Mouse (Mus musculus) T-helper 1 cell (primary cell): Measurements from ENCODE around the gene Tcte1.

Experiments used
- in situ Hi-C: fragments of 300-600 bp; cut with MboI, MseI; formaldehyde crosslinking; loops from one replicate; pipeline ENCODE4 v1.15.1; 2025; ENCODE audit warnings: high pct_unique_total_duplicates

The Tcte1 gene

DNA sequence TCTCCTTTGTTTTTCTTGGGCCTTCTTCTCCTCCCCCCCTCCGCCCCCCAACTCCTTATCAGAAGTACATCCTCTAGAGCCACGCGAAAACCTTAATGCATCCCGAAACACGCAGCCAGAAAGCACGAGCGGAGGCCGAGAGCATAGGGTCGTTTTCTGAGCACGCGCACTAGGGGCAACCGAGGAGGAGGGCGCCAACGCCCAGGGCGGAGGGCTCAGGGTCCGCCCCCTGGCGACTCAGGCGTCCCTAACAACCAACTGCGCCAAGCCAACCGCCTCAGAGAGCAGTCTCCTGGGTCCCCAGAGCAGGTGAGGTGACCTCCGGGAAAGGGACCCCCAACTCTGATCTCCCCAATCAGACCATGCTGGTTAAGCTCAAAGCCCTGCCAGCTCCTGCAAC is at the start of gene Tcte1:
Tcte1 (plus strand) TSS at position 172 of the 400 bp plus-strand sequence.
- in situ Hi-C loops, result no loop called here

DNA sequence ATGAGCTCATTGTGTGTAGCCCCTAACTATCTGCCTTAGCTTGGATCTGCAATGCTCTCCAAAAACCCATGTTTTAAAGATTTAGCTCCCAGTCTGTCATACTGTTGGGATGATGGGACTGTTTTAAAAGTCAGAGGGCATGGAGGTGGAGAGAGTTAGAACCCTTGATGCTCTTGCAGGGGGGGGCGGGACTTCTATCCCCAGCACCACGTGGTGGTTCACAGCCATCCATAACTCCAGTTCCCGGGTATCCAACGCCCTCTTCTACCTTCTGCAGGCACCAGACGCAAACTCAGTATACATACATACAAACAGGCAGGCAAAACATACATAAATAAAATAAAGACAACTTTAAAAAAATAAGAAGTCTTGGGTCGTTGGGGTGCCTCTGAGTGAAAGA is 49.6 kb upstream of the Tcte1 start:
- in situ Hi-C loops, result no loop called here

DNA sequence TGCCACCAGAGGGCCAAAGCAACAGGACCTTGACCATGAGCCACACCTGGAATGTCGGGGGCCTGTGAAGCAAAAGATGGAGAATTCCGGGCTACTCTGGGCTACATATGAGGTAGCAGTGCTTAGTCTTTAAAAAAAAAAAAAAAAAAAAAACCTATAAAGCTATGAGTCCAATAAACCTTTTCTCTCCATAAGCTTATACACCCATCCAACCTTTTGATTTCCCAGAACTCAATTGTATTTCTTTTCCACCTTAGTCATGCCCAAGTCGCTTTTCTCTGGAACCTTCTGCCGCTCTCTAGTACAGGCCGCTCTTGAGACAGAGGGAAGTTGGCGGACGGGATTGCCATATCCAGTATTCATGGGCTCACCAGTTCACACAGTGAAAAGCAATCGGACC is 49.1 kb upstream of the Tcte1 start:
- in situ Hi-C loops, result no loop called here

DNA sequence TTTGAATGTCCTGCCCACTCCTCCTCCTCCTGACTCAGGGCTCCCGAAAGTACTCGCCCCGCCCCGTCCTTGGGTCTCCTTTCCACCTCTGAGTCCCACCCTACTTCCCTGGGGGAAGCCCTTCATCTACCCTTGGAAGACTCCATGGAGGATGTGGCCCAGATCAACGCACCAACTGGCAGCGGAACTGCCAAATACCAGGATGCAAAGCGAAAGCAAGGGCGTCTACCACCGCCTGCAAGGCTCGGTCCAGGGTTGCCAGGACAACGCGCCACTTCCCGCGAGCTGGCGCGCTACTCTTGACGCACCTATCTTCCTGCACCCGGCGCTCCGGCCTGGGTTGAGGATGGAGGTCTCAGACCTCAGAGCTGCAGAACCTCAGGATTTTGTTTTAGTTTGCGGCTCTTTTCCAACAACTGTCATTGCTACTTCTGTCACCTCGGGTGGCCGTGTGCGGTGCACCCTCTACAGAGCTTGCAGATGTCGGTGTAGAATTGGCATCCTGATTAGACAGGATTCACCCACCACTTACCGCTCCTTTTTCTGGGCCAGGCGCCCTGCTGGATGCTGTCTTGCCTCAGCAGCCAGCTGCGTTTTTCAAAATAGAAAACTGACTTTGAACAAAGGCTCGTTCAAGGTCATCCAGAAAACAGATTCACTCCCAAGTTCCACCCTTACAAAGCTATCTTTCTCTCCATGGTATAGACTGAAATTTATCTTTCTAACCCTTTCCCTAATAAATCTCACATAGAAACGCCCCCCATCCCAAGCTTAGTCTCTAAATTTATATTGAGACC is 48.4 kb upstream of the Tcte1 start, which contains the start of gene Spats1:
Spats1 (minus strand) TSS at position 747 of the 797 bp plus-strand sequence.
- in situ Hi-C loops, result loop anchor here (5.0 kb wide), 1 partner anchor 77 kb away; no protein-coding TSS in a partner anchor

DNA sequence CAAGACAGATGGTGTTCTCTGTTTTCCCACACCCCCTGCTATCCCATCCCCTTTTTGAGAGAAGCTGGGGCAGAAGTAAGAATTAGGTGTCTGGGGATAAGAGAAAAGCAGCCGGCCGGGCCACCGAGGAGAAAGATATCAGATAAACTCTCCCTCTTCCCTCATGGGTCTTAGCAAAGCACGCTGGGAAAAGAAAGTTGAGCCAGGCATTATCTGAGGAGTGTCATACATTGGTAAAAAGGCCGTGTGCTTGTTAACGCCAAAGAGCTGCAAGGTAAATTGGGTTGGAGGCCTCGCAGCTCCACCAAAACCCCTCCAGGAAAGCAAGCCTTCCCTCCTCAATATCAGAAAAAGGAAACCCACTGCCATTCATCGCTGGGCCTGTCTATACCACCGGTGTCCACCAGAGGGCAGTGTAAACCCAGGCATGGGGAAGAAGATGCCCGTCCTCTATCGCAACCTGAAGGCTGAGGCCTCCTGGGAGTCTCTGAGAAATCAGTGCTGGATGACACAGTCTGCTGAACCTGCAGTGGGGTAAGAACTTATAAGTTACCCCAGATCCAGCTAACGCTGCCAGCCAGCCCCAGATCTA is 44.9 kb upstream of the Tcte1 start:
- in situ Hi-C loops, result loop anchor here (5.0 kb wide), 1 partner anchor 74 kb away; no protein-coding TSS in a partner anchor

DNA sequence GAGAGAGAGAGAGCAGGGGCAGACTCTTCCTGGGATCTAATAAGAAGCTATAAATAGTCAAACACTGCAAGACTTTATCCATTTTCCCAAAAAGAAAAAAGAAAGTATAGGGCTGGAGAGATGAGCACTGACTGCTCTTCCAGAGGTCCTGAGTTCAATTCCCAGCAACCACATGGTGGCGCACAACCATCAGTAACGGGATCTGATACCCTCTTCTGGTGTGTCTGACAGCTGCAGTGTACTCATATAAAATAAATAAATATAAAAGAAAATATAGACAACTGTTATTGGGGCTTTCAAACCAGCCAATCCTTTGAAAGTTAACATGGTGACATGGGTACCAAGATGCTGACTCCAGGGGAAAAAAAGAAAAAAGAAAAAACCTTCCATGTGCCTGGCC is 42.8 kb upstream of the Tcte1 start:
- in situ Hi-C loops, result no loop called here

DNA sequence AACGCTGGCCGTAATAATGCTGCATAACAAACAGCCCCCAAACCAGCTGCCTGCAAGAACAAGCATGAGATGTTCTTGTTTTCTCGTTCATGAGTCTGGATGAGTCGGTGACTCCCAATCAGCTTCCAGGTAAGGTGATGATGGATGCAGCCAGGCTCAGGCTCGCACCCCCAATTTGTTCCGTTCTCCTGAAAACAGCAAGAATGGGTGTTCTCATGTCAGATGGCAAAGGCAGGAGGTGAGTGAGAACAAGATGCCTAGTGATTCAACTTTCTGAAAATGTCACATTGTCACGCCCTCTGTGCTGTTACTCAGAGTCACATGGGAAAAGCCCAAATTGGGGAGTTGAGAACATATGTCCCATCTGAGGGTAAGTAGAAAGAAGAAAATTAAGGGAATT is 37.7 kb upstream of the Tcte1 start:
- in situ Hi-C loops, result no loop called here

DNA sequence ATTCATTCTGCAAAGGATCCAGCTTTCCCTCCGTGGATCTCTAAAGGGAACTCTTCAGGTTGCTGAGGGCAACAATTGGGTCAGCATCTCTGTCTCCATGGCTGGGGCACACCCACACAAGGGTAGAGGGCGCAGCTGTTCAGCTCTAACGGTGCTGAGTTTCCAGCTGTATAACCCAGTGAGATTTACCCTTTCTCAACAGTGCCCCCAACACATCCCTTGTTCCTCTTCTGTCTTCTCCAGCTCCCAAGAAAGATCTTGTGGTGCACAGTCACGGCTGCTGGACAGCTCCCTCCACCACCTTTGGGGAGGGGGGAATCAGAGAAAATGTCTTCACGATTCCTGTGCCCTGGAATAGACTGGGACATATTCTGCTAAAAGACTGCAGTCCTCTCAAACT is 36.0 kb upstream of the Tcte1 start:
- in situ Hi-C loops, result no loop called here

DNA sequence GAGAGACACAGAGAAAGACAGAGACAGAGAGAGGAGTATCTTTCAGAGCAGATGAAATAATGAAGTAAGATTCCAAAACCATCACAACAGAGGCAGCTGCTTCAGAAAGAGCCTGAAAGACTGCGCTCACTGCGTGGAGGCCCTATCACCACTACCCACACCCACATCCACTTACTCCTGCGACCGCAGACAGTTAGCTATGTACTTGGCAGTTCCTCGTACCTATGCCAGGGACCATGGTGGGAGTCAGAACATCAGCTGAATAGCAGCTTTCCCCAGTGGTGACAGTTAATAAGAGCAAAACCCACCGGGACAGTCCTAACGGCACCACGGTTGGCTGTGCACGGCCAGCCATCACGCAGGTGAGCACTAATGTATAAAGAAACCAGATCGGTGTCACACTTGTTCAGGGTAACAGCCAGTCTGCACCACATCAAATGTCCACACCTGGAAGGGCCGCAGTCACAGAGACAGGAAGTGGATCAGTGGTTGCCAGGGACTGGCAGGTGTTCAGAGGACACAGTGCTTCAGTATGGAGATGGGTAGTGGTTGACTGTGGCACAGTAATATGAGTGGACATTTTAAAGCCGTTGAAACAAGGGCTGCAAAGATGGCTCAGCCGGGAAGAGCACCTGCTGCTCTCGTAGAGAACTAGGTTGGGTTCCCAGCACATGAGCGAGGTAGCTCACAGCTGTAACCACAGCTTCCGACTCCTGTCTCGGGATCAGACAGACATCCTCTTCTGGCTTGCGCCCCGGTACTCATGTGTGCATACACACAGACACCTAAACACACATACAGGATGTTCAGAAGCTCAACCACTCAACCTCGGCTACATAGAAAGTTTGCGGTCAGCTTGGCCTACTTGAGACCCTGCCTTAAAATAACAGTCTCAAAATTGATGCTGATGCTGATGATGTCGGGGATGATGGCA is 34.6 kb upstream of the Tcte1 start:
- in situ Hi-C loops, result no loop called here

DNA sequence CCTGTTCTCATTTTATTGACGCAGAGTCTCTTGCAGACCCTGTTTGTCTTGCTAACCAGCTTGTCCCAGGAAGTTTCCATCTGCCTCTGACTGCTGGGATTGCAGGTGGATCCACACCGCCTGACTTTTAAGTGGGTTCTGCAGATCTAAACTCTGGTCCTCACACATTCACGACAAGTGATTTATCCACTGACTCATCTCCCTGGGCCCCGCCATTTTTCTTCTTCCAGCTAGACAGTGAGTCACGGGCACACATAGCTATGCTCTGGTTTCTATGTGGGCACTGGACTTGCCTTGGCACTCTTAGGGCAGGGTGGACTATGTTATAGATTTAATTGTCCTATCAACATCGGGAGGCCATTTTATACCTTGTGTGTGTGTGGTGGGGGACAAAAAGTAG is 33.5 kb upstream of the Tcte1 start:
- in situ Hi-C loops, result no loop called here

DNA sequence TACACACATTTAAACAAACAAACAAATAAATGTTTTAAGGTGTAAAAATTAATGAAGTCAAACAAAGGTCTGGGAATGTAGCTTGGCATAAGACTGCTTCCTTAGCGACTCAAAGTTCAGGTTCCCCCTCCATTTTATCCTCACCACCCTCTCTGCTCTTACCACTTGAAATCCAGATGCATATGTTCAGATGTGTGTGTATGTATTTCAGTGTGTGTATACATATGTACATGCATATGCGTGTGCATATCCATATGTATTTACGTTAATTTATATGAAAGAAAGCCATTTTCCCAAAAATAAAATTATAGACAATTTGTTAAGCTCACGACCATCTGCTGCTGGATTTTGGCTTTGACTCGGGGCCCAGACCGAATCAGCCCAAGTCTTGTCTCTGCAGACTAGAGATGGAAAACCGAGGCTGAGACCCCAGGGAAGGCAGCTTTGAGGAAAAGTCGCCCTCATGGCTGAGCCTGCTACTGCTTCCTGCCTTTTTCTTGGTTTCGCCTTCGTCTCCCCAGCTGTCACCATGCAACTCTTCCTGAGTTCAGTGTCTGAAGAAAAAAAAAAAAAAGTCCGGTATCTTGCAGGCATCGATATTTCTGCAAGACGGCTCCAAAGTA is 32.6 kb upstream of the Tcte1 start:
- in situ Hi-C loops, result no loop called here

DNA sequence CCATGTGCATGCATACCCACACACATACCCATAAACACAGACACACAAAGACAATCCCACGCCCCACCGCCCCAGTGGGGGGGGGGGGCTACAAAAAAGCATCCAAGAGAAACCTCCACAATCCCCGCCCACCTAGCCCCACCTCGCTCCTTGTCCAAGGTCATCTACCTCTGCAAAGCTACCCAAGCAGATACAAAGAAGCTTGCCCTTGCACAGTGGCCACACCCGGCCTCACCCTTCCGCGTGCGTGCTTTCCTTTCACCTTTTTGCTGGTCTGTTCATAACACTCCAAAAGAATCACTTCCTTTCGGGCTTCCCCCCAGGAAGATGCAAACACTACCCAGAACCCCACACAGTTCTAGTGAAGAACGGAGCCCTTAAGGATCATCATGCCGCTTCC is 27.8 kb upstream of the Tcte1 start:
- in situ Hi-C loops, result no loop called here

DNA sequence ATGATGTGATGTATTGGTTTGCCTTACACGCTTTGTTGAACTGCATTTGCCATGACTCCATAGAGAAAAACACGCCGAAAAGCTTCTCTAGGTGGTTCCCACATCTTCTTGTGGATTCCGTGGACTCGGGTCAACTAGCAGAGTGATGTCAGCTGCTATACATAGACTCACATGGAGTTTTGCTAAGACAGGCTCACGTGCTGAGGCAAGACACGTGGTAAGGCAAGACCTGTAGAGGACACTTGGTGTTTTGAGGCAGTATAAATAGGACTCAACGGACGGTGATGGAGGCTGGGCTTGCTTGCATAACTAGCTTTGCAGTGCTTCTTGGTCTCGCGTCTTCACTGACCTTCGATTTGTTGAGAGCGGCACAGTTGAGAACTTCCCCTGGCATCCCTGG is 24.8 kb upstream of the Tcte1 start:
- in situ Hi-C loops, result no loop called here

DNA sequence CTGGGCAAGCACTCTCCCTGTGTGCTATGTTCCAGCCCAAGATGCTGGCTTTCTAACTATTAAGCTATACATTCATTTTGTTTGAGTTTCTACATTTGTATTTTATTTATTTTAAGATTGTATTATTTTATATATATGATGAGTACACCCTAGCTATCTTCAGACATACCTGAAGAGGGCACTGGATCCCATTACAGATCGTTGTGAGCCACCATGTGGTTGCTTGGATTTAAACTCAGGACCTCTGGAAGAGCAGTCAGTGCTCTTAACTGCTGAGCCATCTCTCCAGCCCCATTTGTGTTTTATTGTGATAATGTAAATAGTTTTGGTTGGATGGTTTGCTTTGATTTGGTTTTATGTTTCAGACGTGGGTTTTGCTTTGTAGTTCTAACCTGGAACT is 23.7 kb upstream of the Tcte1 start:
- in situ Hi-C loops, result no loop called here

DNA sequence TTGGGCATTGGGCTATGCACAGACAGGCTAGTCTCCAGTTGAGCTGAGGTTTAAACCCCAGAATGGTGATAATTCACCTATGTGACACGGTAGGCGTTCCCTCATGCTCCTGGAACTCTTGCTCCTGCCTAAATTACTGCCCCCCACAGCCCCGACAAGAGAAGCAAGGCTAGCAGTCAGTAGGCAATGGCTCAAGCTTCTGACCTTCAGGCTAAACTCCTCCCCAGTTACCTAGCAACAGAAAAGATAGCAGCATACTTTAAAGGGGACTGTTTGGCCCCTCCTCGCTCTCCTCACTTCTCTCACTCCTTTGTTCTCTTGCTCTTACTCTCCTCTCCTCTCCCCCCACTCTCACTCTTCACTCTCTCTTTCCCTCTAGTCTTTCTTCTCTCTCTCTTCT is 22.3 kb upstream of the Tcte1 start:
- in situ Hi-C loops, result no loop called here

DNA sequence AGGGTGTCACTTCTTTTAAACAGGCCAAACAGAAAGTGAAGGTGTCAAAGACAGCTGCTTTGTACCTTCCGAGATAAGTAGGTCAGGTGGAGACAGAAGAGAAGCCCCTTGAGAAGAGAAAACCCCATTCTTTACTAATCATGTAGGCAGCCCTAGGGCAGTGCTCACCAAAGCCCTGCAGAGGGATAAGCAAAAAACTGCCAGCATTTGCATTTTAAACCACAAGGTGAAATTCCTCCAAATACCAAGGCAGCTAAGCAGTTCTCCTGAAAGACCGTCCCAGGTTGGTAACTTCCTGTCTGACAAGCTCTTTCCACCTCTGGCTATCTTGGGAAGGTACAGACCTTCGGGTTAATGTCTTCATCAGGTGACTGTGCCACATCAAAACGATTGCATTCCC is 20.9 kb upstream of the Tcte1 start:
- in situ Hi-C loops, result no loop called here

DNA sequence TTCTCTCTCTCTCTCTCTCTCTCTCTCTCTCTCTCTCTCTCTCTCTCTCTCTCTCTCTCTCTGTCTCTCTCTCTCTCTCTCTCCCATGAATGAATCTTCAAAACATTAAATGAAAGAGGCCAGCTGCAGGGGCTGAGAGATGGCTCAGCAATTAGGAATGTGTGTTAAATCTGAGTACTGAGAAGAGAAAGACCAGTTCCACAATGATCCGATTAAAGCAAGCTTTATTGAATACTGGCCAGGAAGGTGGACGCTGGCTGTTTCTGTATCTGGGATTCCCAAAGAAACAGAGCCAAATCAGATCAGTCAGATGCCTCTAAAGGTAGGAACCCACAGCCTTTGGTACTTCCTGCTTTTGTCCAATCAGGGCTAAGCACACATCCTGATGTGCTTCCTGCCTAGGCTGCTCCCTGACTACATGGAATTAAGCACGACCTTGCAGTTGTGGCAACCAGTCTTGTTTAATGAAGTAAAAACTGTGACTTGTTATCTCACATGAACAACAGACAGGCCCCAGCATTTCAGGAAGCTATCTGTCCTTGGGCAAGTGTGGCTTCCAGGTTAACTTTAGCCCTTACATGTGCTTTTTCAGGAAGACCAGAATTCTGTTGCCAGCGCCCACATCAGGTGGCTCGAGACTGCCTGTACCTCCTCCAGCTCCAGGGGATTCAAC is 19.8 kb upstream of the Tcte1 start:
- in situ Hi-C loops, result no loop called here

DNA sequence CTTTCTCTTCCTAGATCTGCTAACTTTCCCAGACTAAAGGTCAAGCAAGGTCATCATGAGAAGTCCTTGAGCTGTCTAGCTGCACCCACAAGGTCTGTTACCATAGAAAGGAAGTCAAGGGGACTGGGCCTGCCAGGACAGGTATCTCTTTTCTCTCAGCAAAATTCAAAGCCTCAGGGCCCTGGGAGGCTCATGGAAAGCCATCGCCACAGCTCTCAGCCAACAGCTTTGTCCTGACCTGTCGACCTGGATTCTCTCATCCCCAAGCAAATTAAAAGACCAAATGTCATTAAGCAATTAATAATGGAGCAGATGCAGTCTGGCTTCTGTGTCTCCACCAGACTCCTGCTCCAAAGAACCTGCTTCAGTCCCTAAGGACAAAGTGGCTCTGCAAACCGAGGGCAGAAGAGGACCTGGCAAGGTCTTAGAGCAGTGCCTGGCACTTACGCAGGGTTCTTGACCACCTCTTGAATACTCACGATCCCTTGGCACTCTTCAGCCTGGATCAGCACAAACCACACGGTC is 17.2 kb upstream of the Tcte1 start:
- in situ Hi-C loops, result no loop called here

DNA sequence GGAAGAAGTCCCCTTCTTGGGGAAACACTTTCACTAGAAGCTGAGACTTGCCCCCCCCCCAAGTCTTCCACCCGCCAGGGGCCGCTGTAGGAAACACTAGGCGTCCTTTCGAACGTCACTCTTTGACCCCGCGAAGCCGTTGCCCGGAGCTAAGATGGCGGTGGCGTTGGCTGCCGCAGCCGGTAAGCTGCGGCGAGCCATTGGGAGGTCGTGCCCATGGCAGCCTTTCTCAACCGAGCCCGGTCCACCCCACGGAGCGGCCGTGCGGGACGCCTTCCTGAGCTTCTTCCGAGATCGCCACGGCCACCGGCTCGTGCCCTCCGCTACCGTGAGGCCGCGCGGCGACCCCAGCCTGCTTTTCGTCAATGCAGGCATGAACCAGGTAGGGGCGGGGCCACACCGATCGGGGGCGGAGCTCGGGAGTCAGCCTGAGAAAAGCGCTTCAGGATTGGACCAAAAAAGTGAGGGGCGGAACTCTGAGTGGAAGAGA is 16.5 kb upstream of the Tcte1 start, which contains the start of gene Aars2:
Aars2 (plus strand) TSS at position 142 of the 490 bp plus-strand sequence.
- in situ Hi-C loops, result no loop called here

DNA sequence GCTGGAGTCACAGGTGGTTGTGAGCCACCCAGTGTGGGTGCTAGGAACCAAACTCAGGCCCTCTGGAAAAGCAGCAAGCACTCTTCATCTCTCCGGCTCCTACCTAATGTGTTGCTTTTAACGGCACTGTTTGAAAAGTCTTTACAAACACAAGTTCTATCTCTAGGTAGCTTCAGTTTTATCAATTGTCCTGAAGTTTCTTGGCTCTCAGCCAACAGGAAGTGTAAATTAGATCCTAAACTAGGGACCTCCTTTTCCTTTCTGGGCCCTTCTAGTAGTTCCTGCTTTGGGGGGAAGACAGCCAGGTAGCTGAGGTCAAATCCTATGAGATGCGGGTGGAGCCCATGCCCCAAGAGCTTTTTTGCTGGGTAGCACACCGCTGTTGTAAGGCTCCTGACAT is 12.4 kb upstream of the Tcte1 start:
- in situ Hi-C loops, result no loop called here

DNA sequence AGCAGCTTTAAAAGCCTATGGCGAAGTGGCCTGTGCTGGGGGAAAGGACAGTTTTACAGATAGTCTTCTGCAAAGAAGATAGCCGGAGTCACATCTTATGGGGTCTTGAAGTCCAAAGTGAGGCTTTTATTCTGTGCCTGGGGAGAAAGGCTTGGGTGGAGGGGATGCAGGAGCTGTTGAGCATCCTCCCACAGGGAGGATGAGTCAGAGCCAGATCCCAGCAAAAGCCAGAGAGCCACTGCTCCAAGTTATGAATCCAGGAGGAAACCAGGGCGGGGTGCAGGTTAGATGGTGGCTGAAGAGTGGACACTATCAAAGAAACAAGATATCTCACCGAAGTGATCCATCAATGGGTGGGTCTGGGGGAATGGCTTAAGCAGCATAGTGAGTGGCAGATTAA is 11.5 kb upstream of the Tcte1 start:
- in situ Hi-C loops, result no loop called here
